Mouse (Mus musculus): ENCODE measurements around the gene Abhd15. TPM values are rescaled to one million over a fixed set of nuclear protein-coding genes. Genes with fewer than 3 reads are reported as not detected.

The Abhd15 gene
- polyA plus RNA-seq (2017; shearing (Covaris generic)), result 4.6 TPM

DNA sequence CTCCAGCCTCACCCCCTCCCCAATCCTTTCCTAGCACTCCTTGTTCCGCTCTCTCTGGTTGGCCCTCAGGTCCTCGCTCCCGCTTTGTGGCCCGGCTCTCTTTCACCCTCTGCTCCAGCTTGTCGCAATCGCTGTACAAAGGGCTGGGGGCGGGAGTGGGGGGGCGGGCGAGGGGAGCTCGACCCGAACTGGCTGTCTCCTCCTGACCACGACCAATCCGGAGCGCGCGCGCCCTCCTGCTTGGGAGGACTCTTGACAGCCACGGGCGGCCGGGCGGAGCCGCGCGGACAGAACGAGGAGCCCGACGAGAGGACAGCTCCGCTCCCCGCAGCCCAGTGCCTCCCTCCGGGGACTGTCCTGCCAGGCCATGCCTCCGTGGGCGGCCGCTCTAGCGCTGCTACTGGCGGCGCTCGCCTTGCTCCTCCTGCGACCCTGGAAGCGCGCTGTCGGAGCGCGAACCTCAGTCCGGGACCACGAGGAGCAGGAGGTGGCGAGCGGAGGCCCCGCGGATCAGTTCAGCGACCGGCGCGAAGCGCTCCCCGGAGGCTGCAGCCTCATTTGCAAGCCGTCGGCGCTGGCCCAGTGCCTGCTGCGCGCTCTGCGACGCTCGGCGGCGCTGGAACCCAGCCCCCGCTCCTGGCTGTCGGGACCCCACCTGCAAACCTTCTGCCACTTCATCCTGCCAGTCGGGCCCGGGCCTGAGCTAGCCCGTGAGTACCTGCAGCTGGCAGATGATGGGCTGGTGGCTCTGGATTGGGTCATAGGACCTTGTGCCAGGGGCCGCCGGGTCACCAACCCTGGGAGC lies at the start of gene Abhd15:
TSS of gene Abhd15 (plus strand) at position 290 of the 805 bp plus-strand sequence.

DNA sequence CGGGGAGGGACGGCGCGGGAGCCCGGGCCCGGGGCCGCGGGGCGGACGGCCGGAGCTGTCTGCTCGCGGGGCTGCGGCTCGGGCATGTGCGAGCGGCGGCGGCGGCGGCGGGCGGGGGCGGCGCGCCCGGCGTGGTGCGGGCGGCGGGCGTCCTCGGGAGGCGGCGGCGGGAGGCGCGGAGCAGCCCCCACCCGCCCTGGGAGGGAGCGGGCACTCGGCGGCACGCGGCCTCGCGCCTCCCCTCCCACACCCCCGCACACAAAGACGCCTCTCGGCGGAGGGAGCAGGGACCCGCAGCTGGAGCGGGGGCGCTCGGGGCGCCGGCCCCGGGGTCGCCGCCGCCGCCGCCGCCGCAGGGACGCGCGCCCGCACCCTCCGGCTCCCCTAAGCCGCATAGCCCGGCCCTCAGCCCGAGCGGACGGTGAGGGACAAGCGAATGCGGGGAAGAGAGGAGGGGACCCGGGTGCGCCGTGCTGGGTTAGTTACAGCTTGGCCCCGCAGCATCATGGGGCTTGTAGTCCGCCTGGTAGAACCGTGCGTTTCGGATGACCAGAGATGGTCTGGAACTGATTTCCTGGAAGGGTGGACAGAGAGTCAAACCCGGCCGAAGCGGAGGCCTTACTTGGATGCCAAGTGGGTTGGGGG lies 25.2 kb upstream of the Abhd15 start, which contains the start of gene Ankrd13b:
TSS of gene Ankrd13b (minus strand) at position 88 of the 645 bp plus-strand sequence.

DNA sequence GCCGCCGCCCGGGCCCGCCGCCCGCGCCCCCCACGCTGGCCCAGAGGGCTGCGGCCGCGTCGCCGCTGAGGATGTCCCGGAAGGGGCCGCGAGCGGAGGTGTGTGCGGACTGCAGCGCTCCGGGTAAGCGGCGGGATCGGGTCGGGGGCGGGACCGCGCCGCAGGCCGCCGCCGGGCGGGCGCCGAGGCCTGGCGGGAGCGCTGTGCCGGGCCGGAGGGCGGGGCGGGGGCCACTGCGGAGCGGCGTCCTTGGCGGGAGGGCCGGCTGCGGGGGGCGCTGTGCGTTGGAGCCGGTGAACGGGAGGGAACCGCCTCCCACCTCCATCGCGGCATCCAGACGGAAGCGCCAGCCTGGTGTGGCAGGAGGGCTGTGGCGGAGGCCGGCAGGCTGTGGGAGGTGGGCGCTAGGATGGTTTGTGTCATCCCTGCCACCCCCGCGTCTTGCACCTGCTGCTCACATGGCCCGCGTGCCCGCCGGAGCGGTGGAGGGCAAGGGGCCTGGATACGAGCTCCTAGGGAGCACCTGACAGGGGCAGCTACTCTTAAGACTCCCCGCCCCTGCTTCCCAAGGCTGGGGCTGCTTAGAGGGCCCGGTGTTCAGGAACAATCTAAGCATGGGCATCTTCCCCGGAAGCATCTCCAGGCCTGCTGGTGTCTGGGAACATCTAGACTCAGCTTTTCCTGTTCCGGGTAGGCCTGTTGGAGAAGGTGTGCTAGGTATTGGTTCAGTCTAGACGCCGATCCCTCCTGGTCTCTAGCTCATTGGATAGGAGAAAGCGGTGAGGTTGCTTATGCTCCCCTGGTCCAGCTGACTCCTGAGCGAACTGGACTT lies 21.2 kb upstream of the Abhd15 start, which contains the start of gene Git1:
TSS of gene Git1 (plus strand) at position 51 of the 832 bp plus-strand sequence.

DNA sequence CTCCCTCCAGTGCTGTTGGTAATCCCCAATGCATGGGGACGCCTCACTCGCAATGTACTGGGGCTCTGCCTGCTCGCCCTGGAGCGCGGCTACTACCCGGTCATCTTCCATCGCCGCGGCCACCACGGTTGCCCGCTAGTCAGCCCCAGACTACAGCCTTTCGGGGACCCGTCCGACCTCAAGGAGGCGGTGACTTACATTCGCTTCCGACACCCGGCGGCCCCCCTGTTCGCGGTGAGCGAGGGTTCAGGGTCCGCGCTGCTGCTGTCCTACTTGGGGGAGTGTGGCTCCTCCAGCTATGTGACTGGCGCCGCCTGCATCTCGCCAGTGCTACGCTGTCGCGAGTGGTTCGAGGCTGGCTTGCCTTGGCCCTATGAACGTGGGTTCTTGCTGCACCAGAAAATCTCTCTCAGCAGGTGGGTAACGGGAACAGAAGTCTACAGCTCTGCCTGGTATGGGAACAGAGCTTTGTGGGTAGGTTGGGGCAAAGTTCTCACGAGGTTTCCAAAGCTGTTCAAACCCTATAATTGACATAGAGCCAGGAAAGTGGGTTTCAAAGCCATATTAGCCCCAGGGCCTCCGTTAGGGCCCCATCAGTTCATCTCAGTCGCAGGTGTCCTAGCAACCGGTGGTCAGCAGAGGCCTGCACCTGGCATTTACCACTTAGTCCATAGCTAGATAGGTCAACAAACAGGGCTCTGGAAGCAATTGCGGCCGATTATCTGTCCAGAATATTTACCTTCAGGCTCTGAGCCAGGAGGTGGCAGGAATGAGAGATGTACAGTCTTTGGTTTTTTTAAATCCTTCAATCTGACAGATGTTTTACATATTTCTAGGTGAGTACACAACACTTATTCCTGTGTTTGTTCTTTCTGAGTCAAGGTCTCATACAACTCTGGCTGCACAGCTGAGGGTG lies 974 bp downstream of the Abhd15 start, which contains the start of gene Trp53i13:
TSS of gene Trp53i13 (minus strand) at position 344 of the 916 bp plus-strand sequence.

DNA sequence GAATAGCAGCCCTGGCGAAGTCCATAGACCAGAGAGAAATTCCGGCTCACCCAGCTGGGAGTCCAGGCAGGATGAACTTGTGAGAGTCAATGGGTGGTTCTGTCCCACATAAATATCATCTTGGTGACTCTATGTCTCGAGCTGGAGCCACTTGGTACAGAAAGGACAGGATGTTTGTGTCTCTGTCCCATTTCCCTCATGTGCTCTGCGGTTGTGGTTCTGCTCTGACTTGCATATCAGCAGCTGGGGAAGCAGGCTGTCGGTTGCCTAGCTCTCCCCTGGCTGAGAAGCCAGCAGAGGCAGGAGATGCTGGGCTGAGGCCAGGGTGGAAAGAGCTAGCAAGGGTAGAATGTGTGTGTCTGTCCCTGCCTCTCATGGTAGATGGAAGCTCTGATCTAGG lies 4.1 kb downstream of the Abhd15 start, which contains the start of gene Gm10392:
TSS of gene Gm10392 (minus strand) at position 156 of the 400 bp plus-strand sequence.

Other genes starting within 250 kb of the Abhd15 start
- gene Coro6, start 52.7 kb upstream of the Abhd15 start, polyA plus RNA-seq (2017; shearing (Covaris generic)), result not detected
- gene Ankrd13b, start 25.4 kb upstream of the Abhd15 start, polyA plus RNA-seq (2017; shearing (Covaris generic)), result 1.1 TPM
- gene Git1, start 21.6 kb upstream of the Abhd15 start, polyA plus RNA-seq (2017; shearing (Covaris generic)), result 33.7 TPM
- 25.8 TPM for gene Trp53i13, start 859 bp downstream of the Abhd15 start, polyA plus RNA-seq (2017; shearing (Covaris generic))
- 0.90 TPM for gene Gm10392, start 4.1 kb downstream of the Abhd15 start, polyA plus RNA-seq (2017; shearing (Covaris generic))
- 7.6 TPM for gene Taok1, start 92.7 kb downstream of the Abhd15 start, polyA plus RNA-seq (2017; shearing (Covaris generic))
- gene Nufip2, start 171.0 kb downstream of the Abhd15 start, polyA plus RNA-seq (2017; shearing (Covaris generic)), result 82.9 TPM
- not detected for gene Cryba1, start 210.2 kb downstream of the Abhd15 start, polyA plus RNA-seq (2017; shearing (Covaris generic))
- 31.1 TPM for gene Myo18a, start 248.1 kb downstream of the Abhd15 start, polyA plus RNA-seq (2017; shearing (Covaris generic))